Mouse (Mus musculus) ES-CJ7 (cell line): ENCODE measurements around the gene Tmem220.

Experiments
- DNase-seq: peaks from one replicate; pipeline ENCODE4 v3.0.0; 2011; ENCODE audit warnings: low read depth, low spot score

Tmem220 gene

DNA sequence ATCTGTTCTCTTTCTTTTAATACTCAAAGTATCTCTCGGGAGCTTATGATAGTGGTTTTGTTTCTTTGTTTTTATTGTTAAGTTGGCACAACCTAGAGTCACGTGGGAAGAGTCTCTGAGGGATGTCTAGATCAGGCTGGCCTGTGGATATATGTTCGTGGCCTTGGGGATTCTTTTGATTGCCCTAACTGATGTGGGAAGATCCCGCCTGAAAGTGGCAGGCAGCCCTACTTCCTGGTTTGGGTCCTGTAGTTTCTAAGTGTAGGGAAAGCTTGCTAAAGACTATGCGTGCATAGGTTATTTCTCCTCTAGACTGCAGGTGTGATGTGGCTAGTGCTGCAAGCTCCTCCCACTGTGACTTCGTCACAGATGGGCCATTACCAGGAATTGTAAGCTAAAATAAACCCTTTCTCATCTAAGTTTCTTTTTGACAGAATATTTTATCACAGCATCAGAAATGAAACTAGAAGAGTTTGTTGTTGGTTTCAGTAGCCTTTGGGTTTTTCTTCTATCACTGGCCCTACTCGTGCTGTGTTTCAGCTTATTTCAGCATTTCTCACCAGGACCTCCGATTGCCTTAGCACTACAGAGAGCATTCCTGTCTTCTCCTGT, 29.9 kb downstream of the Tmem220 start:
- no peak for DNase-seq

GRCm38 (mm10) chr11:67061311-67061710, 36.4 kb downstream of the Tmem220 start:
- DNase-seq: no peak

GRCm38 (mm10) chr11:67062726-67063125, 37.8 kb downstream of the Tmem220 start:
- no peak for DNase-seq

DNA sequence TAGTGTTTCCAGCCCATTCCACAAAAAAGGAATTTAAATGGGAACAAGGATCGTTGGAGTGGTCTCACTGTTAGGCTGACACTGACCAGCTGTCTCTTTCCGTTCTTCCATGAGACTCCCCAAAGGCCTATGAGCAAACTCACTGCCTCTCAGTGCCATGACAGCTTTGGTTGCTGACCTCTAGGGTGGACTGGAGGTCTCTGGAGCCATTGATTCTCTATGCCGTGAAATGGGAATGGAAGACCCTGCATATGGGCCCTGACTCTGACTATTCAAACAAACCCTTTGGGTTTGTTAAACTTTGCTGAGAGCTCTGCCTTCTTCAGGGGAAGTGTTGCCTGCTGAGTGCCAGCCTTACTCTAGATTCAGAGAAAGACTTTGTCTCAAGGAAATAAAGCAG, 42.8 kb downstream of the Tmem220 start:
- no peak for DNase-seq

GRCm38 (mm10) chr11:67072615-67073130, 47.7 kb downstream of the Tmem220 start:
- no peak for DNase-seq

- DNase-seq: no peak
These were observed 50.1 kb downstream of the Tmem220 start for GRCm38 (mm10) chr11:67075036-67075435.

DNA sequence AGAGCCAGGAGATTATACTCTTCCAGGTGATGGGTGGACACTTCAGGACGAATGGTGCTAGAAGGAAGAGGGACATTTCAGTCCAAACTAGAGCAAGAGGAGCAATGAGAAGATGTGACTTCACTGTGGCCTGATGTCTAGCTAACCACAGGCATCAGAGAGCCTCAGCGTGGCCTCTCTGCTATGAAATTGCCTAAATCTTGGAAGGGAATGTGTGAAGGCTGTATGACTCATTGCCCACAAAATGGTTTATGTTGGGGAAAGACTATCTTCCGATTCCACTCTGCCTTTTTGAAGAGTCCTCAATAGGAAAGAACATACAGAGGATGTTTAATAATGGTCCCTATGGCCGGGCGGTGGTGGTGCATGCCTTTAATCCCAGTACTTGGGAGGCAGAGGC, 51.8 kb downstream of the Tmem220 start:
- no peak for DNase-seq

GRCm38 (mm10) chr11:67077435-67077834, 52.5 kb downstream of the Tmem220 start:
- DNase-seq: no peak

- DNase-seq: no peak
These were observed 53.0 kb downstream of the Tmem220 start, which contains the start of gene Myh3 for GRCm38 (mm10) chr11:67078000-67078399. Gene Myh3, plus strand, starts transcription at chr11:67078300.

GRCm38 (mm10) chr11:67078888-67079287, 53.9 kb downstream of the Tmem220 start:
- no peak for DNase-seq

DNA sequence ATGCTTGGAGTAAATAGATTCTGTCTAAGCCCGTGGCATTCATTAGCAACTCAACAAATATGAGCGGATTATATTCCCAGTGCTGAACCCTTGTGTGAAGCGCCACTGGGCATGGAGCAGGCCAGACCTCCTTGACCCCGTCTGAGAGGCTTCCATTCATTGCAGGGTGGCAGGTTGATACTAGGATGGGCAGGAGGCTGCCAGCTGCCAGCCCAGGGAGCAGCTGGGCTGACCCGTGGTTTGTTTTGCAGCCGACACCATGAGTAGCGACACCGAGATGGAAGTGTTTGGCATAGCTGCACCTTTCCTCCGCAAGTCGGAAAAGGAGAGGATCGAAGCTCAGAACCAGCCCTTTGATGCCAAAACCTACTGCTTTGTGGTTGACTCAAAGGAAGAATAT, 54.8 kb downstream of the Tmem220 start:
- no peak for DNase-seq

GRCm38 (mm10) chr11:67080168-67080567, 55.2 kb downstream of the Tmem220 start:
- DNase-seq: peak; percentile 91

GRCm38 (mm10) chr11:67081125-67081649, 56.2 kb downstream of the Tmem220 start:
- peak; percentile 87 for DNase-seq

DNA sequence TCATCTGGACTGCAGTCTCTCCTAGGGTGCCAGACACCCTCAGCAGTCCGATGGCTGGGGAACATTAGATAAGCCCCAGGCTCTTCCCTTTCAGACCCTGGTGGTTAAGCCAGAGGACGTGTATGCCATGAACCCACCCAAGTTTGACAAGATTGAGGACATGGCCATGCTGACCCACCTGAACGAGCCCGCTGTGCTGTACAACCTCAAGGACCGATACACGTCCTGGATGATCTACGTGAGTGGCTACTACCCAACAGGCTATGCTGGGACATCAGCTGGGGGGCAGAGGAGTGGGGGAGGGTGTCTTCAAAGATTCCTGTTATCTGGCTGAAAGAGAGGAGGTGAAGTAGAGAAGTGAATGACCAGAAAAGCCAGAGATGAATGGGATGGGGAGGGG, 57.2 kb downstream of the Tmem220 start:
- DNase-seq: no peak

DNA sequence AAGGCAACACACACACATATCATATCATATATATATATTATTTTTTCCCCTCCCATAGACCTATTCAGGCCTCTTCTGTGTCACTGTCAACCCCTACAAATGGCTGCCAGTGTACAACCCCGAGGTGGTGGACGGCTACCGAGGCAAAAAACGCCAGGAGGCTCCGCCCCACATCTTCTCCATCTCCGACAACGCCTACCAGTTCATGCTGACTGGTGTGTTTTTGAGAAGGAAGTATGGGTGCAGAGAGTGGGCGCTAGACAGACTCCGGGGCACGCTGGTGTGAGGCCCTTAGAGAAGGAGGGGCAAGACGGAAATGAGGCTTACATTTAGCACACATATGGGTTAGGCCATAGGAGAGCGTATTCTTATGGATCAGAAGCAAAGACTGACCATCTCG, 57.8 kb downstream of the Tmem220 start:
- DNase-seq: no peak

DNA sequence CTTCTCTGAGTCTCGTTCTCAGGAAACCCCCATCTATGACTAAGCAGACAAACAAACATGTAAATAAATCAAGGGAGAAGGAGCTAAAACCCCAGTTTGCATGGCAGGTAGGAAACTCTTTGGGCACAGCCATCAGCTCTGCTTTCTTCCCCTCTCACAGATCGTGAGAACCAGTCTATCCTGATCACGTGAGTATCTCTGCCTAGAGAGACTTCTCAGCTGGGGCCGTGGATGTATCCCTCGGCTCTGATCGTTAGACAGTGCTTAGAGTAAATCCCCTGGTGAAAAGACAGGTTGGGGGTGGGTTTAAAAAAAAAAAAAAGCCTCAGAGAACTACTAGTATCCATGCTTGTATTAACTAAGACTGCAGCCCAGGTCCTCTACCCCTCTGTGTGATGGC, 58.3 kb downstream of the Tmem220 start:
- no peak for DNase-seq

DNA sequence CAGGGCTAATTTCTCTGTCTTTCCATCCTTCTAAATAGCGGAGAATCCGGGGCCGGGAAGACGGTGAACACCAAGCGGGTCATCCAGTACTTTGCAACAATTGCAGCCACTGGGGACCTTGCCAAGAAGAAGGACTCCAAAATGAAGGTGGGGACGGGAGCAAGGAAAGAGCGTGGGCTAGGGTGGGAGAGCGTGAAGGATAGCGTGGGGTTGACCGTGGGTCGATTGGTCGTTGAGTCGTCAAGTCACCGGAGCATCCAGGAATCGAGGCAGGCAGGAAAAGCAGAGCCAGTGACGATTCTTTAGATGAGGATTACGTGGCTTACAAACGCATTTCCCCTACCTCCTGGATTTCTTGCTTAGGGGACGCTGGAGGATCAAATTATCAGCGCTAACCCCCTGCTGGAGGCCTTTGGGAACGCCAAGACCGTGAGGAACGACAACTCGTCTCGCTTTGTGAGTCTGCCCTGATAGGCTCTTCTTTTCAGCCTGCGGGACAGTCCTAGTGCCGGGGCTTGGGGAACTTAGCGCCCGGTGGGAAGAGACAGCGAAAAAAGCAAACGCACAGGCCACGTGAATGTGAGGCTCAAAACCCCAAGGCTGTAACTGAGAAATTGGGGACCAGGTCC, 58.9 kb downstream of the Tmem220 start:
- peak; percentile 76 for DNase-seq
